Mouse (Mus musculus): ENCODE measurements at regions not wholly inside any gene's neighbourhood (a gene's known extent, or its start where the extent isn't known, plus 50 kb on each side); places are given as distances from the start of the nearest gene placed in this dataset.

DNA sequence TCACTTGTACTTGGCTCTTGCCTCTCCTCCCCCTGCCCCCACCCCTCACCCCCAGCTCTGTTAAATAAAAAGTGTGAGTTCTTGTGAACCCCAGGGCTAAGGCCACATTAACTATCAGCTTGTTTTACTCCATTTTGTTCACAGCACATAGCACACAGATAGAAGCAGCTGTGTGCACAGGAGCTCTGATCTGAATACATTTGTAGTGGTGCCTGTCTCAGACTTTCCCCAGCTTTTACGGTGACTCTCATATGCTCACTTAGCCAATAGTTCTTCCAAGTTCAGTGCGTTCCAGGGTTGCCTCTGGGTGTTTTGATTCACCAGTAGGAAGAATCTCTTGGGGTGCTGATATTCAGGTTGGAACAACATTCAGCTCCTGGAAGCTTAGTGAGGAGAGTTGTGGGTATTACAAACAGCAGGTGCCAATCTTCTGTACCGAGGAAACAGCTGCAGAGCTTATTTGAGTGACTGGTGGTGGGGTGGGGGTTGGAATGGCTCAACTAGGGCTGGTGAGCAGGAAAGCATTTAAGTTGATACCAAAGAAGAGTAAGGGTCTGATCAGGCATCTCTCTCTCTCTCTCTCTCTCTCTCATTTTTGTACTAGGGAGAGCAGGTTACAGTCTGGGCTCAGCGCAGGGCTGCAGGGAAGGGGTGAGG, 51.7 kb upstream of the 4933402D24Rik start:
- TF ChIP-seq CTCF (IDR thresholded peaks at IDR 0.05; ENCODE audit: low read depth, low read length): no peak
- no peak for TF ChIP-seq POLR2A (IDR thresholded peaks at IDR 0.05; ENCODE audit: extremely low read depth, insufficient read depth, low read length)
